Mouse (Mus musculus) ES-Bruce4 (cell line): ENCODE measurements around the gene Fam193b.

ENCODE experiments used
- CTCF ChIP-seq: IDR thresholded peaks from one replicate; pipeline ENCODE4 v1.8.1; 2011; ENCODE audit warnings: low read depth, low read length
- EP300 ChIP-seq: IDR thresholded peaks from 2 replicates; pipeline ENCODE4 v1.6.1; 2011; ENCODE audit warnings: low read depth, low read length; ENCODE audit not compliant: insufficient read depth
- POLR2A ChIP-seq: IDR thresholded peaks from one replicate; pipeline ENCODE4 v1.8.1; 2011; ENCODE audit warnings: low read length; ENCODE audit not compliant: insufficient read depth

DNA sequence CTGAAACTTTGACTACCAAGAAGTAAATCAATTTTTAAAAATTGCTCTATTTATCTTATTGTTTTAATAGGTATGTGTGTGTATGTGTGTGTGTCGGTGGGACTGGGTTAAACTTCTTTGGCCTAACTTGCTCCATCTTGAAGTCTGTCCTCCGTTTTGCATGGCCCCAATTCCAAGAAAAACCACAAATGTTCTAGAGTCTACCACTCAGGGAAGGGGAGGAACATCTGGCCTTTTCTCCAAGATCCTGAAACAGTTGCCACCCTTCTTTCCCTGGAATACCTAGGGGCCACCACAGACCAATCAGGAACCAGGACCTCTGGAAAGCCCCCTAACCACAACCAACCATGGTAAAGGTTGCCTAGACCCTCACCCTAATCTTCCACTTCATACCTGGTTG lies 1.1 kb upstream of the Fam193b start:
- TF ChIP-seq POLR2A (no peak), CTCF (no peak), EP300 (no peak)
